Mouse (Mus musculus) midbrain, embryonic 10.5 days (tissue): ENCODE measurements around the gene Etnk1. TPM values are rescaled to one million over a fixed set of nuclear protein-coding genes. Genes with fewer than 3 reads are reported as not detected.
A peak's percentile ranks its signal among the peaks of the same experiment; 100 is the strongest.

Experiments used
- DNase-seq: peaks from one replicate; pipeline ENCODE4 v3.0.0-alpha.2; 2017; ENCODE audit warnings: low spot score
- H3K27ac ChIP-seq: fragments of 300-500 bp; sonication (generic); replicated peaks from 2 replicates; pipeline ENCODE4 v1.5.1; 2016; ENCODE audit warnings: mild to moderate bottlenecking
- H3K27me3 ChIP-seq: fragments of 300-500 bp; sonication (generic); 2 replicates; pipeline ENCODE4 v1.6.1; 2016; ENCODE audit warnings: low read depth, mild to moderate bottlenecking; ENCODE audit not compliant: poor library complexity, severe bottlenecking
- H3K36me3 ChIP-seq: fragments of 300-500 bp; sonication (generic); 2 replicates; pipeline ENCODE4 v1.6.1; 2016; ENCODE audit warnings: mild to moderate bottlenecking, moderate library complexity
- H3K4me1 ChIP-seq: fragments of 300-500 bp; sonication (generic); 2 replicates; pipeline ENCODE4 v1.6.1; 2016
- H3K4me3 ChIP-seq: fragments of 300-500 bp; sonication (generic); 2 replicates; pipeline ENCODE4 v1.5.1; 2016; ENCODE audit warnings: mild to moderate bottlenecking, moderate library complexity
- H3K9me3 ChIP-seq: fragments of 300-500 bp; sonication (generic); replicated peaks from 2 replicates; pipeline ENCODE4 v1.6.1; 2016; ENCODE audit warnings: mild to moderate bottlenecking
- WGBS: fragments of 180-500 bp; shearing (Covaris S2); methylation state at CpG from one replicate; pipeline ENCODE4 v1.1.7; 2016; 5-methylcytosine and 5-hydroxymethylcytosine counted together
- polyA plus RNA-seq: library from polyadenylated mRNA; unstranded; fragments of >200 nt; fragmentation: Nextera tagmentation; extraction: Ambion mirVana; gene quantifications from 2 replicates; pipeline ENCODE4 v1.2.1, GENCODE M21; 2016

Gene Etnk1
- 21.0 and 23.9 TPM in 2 replicates for polyA plus RNA-seq

GRCm38 (mm10) chr6:143166452-143167357 is at the start of gene Etnk1:
Gene Etnk1, plus strand, starts transcription at chr6:143167221.
- WGBS, result 1% methylated on average over 81 of the region's 81 CpGs
- H3K4me1 ChIP-seq, result peaks cover 43% of the 10 kb centered on the region
- peak; percentile 93 for DNase-seq

GRCm38 (mm10) chr6:143119325-143119724 is 47.7 kb upstream of the Etnk1 start:
- H3K4me1 ChIP-seq, result peaks cover 7% of the 10 kb centered on the region; the same call in 1 of the 2 replicates
- no peak overlapping the region for H3K4me3 ChIP-seq
- no peaks in the 10 kb centered on the region for H3K36me3 ChIP-seq
- no peak for DNase-seq
- peaks cover 10% of the 10 kb centered on the region; the same call in 1 of the 2 replicates for H3K9me3 ChIP-seq
- no peaks in the 10 kb centered on the region for H3K27me3 ChIP-seq
- no peak overlapping the region for H3K27ac ChIP-seq
- 96% methylated on average over 6 of the region's 6 CpGs for WGBS

More at GRCm38 (mm10) chr6:143166452-143167357, at the start of gene Etnk1:
- Histone ChIP-seq H3K9me3 (no peaks in the 10 kb centered on the region), H3K36me3 (peaks cover 11% of the 10 kb centered on the region), H3K4me3 (peak within 1 kb of the TSS; percentile 90), H3K27ac (peak within 1 kb of the TSS; percentile 95), H3K27me3 (peaks cover 28% of the 10 kb centered on the region)

GRCm38 (mm10) chr6:143125721-143126120 is 41.3 kb upstream of the Etnk1 start:
- Histone ChIP-seq H3K27me3 (no peaks in the 10 kb centered on the region), H3K9me3 (peaks cover 2% of the 10 kb centered on the region; the same call in 1 of the 2 replicates), H3K27ac (no peak overlapping the region), H3K4me3 (no peak overlapping the region), H3K4me1 (no peaks in the 10 kb centered on the region), H3K36me3 (no peaks in the 10 kb centered on the region)
- no peak for DNase-seq

- 89% methylated on average over 7 of the region's 7 CpGs for WGBS
- no peaks in the 10 kb centered on the region for H3K36me3 ChIP-seq
- no peak overlapping the region for H3K4me3 ChIP-seq
- no peaks in the 10 kb centered on the region for H3K27me3 ChIP-seq
- H3K9me3 ChIP-seq, result no peaks in the 10 kb centered on the region; the same call in 1 of the 2 replicates
- no peaks in the 10 kb centered on the region for H3K4me1 ChIP-seq
- no peak for DNase-seq
- H3K27ac ChIP-seq, result no peak overlapping the region
These were observed 37.6 kb upstream of the Etnk1 start for GRCm38 (mm10) chr6:143129466-143129865.

- Histone ChIP-seq H3K9me3 (no peaks in the 10 kb centered on the region; the same call in 1 of the 2 replicates), H3K36me3 (no peaks in the 10 kb centered on the region), H3K27me3 (no peaks in the 10 kb centered on the region), H3K4me1 (no peaks in the 10 kb centered on the region), H3K27ac (no peak overlapping the region), H3K4me3 (no peak overlapping the region)
- 87% methylated on average over 3 of the region's 3 CpGs for WGBS
- DNase-seq, result no peak
These were observed 37.1 kb upstream of the Etnk1 start for GRCm38 (mm10) chr6:143129952-143130351.

GRCm38 (mm10) chr6:143130411-143130810 is 36.6 kb upstream of the Etnk1 start:
- WGBS, result 85% methylated on average over 4 of the region's 4 CpGs
- no peak for DNase-seq

GRCm38 (mm10) chr6:143131895-143132652 is 34.9 kb upstream of the Etnk1 start:
- no peaks in the 10 kb centered on the region for H3K36me3 ChIP-seq
- no peaks in the 10 kb centered on the region for H3K27me3 ChIP-seq
- no peak overlapping the region for H3K27ac ChIP-seq
- H3K9me3 ChIP-seq, result no peaks in the 10 kb centered on the region; the same call in 1 of the 2 replicates
- H3K4me1 ChIP-seq, result no peaks in the 10 kb centered on the region
- no peak overlapping the region for H3K4me3 ChIP-seq
- WGBS, result 81% methylated on average over 6 of the region's 6 CpGs
- DNase-seq, result no peak

More at GRCm38 (mm10) chr6:143130411-143130810, 36.6 kb upstream of the Etnk1 start:
- H3K36me3 ChIP-seq, result no peaks in the 10 kb centered on the region
- H3K9me3 ChIP-seq, result no peaks in the 10 kb centered on the region; the same call in 1 of the 2 replicates
- H3K27me3 ChIP-seq, result no peaks in the 10 kb centered on the region
- no peaks in the 10 kb centered on the region for H3K4me1 ChIP-seq
- no peak overlapping the region for H3K27ac ChIP-seq
- no peak overlapping the region for H3K4me3 ChIP-seq

- DNase-seq, result no peak
- 93% methylated on average over 2 of the region's 2 CpGs for WGBS
- Histone ChIP-seq H3K27ac (no peak overlapping the region), H3K27me3 (no peaks in the 10 kb centered on the region), H3K4me3 (no peak overlapping the region), H3K9me3 (no peaks in the 10 kb centered on the region; the same call in 1 of the 2 replicates), H3K36me3 (no peaks in the 10 kb centered on the region), H3K4me1 (no peaks in the 10 kb centered on the region)
These were observed 33.9 kb upstream of the Etnk1 start for GRCm38 (mm10) chr6:143133150-143133549.

- 88% methylated on average over 13 of the region's 13 CpGs for WGBS
- Histone ChIP-seq H3K4me3 (no peak overlapping the region), H3K36me3 (no peaks in the 10 kb centered on the region), H3K27ac (no peak overlapping the region), H3K9me3 (no peaks in the 10 kb centered on the region; the same call in 1 of the 2 replicates), H3K4me1 (no peaks in the 10 kb centered on the region), H3K27me3 (no peaks in the 10 kb centered on the region)
- DNase-seq, result no peak
These were observed 31.9 kb upstream of the Etnk1 start for GRCm38 (mm10) chr6:143135097-143135496.

GRCm38 (mm10) chr6:143136688-143137087 is 30.3 kb upstream of the Etnk1 start:
- no peaks in the 10 kb centered on the region for H3K36me3 ChIP-seq
- no peak overlapping the region for H3K4me3 ChIP-seq
- no peaks in the 10 kb centered on the region for H3K9me3 ChIP-seq
- H3K27me3 ChIP-seq, result no peaks in the 10 kb centered on the region
- H3K27ac ChIP-seq, result no peak overlapping the region
- DNase-seq, result no peak
- 97% methylated on average over 7 of the region's 7 CpGs for WGBS
- no peaks in the 10 kb centered on the region for H3K4me1 ChIP-seq

GRCm38 (mm10) chr6:143137341-143137740 is 29.7 kb upstream of the Etnk1 start:
- H3K27me3 ChIP-seq, result no peaks in the 10 kb centered on the region
- no peaks in the 10 kb centered on the region for H3K4me1 ChIP-seq
- WGBS, result 80% methylated on average over 5 of the region's 5 CpGs
- no peaks in the 10 kb centered on the region for H3K9me3 ChIP-seq
- no peak overlapping the region for H3K27ac ChIP-seq
- no peak for DNase-seq
- no peaks in the 10 kb centered on the region for H3K36me3 ChIP-seq
- H3K4me3 ChIP-seq, result no peak overlapping the region

- no peak for DNase-seq
- peaks cover 8% of the 10 kb centered on the region for H3K4me1 ChIP-seq
- 91% methylated on average over 2 of the region's 2 CpGs for WGBS
- no peak overlapping the region for H3K27ac ChIP-seq
- 0 out of 2 replicates have a peak, but pooled peaks cover 4% of the 10 kb centered on the region for H3K27me3 ChIP-seq
- H3K36me3 ChIP-seq, result no peaks in the 10 kb centered on the region
- H3K4me3 ChIP-seq, result no peak overlapping the region
- no peaks in the 10 kb centered on the region for H3K9me3 ChIP-seq
These were observed 27.6 kb upstream of the Etnk1 start for GRCm38 (mm10) chr6:143139417-143139816.
